Mouse (Mus musculus): ENCODE data around the gene Zfp568.

- TF ChIP-seq CTCF (IDR thresholded peaks at IDR 0.05; ENCODE audit: borderline replicate concordance, insufficient read depth, low read depth, low read length), result no peak
- no peak for TF ChIP-seq POLR2A (IDR thresholded peaks at IDR 0.05; ENCODE audit: borderline replicate concordance, insufficient read depth, low read length)
Observed at GRCm38 (mm10) chr7:30044354-30044753, 60.6 kb downstream of the Zfp568 start.

Data from cerebellum, adult 2 months (tissue).